Mouse (Mus musculus) embryonic facial prominence, embryonic 12.5 days (tissue): ENCODE measurements around the gene 4921511C20Rik. TPM values are rescaled to one million over a fixed set of nuclear protein-coding genes. Genes with fewer than 3 reads are reported as not detected.

Experiments
- ATAC-seq: fragments of 200-750 bp; cut with Nextera tagmentation; 2 replicates; pipeline ENCODE4 v1.8.0; 2017; ENCODE audit not compliant: insufficient number of reproducible peaks, insufficient read depth, low FRiP score, low TSS enrichment
- H3K27ac ChIP-seq: fragments of 300-500 bp; sonication (generic); 2 replicates; pipeline ENCODE4 v1.5.1; 2016; ENCODE audit warnings: mild to moderate bottlenecking
- H3K27me3 ChIP-seq: fragments of 300-500 bp; sonication (generic); 2 replicates; pipeline ENCODE4 v1.6.1; 2016; ENCODE audit warnings: mild to moderate bottlenecking, moderate library complexity
- H3K36me3 ChIP-seq: fragments of 300-500 bp; sonication (generic); 2 replicates; pipeline ENCODE4 v1.6.1; 2016; ENCODE audit warnings: mild to moderate bottlenecking
- H3K4me1 ChIP-seq: fragments of 300-500 bp; sonication (generic); 2 replicates; pipeline ENCODE4 v1.6.1; 2016
- H3K4me2 ChIP-seq: fragments of 300-500 bp; sonication (generic); replicated peaks from 2 replicates; pipeline ENCODE4 v1.6.1; 2016; ENCODE audit warnings: mild to moderate bottlenecking, moderate library complexity
- H3K4me3 ChIP-seq: fragments of 300-500 bp; sonication (generic); 2 replicates; pipeline ENCODE4 v1.5.1; 2016; ENCODE audit warnings: mild to moderate bottlenecking
- H3K9ac ChIP-seq: fragments of 300-500 bp; sonication (generic); 2 replicates; pipeline ENCODE4 v1.6.1; 2016; ENCODE audit warnings: mild to moderate bottlenecking, moderate library complexity
- H3K9me3 ChIP-seq: fragments of 300-500 bp; sonication (generic); 2 replicates; pipeline ENCODE4 v1.6.1; 2016; ENCODE audit warnings: mild to moderate bottlenecking, moderate library complexity
- WGBS: fragments of 180-500 bp; shearing (Covaris S2); methylation state at CpG from one replicate; pipeline ENCODE4 v1.1.7; 2016; 5-methylcytosine and 5-hydroxymethylcytosine counted together
- polyA plus RNA-seq: library from polyadenylated mRNA; unstranded; fragments of >200 nt; fragmentation: Nextera tagmentation; extraction: Ambion mirVana; gene quantifications from 2 replicates; pipeline ENCODE4 v1.2.1, GENCODE M21; 2016

The 4921511C20Rik gene
- polyA plus RNA-seq: not detected in 2 replicates

DNA sequence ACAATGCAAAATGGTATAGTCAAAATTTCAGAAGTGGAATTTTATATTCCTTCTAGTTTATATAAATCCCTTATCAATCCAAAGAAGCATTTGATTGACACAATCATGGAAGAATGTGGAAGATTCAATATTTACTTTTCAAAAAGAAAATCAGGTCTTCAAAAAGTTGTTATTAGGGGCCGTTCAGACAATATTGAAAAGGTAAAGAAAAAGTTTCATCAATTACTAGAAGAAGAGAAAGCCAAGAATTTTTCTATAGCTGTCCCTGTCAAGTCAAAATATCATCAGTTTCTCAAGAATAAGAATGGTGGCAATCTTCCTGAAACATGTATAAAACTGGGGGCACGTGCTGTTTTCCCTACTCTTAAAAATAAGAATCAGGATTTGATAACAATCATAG, at the start of gene 4921511C20Rik:
Gene 4921511C20Rik (plus strand): TSS at position 301 of the 400 bp plus-strand sequence.
- WGBS: 76% methylated on average over 2 of the region's 2 CpGs

More for the DNA sequence above, at the start of gene 4921511C20Rik:
- no peaks in the 10 kb centered on the region for H3K36me3 ChIP-seq
- H3K27me3 ChIP-seq: no peaks in the 10 kb centered on the region
- H3K9ac ChIP-seq: no peak within 1 kb of the TSS
- no peaks in the 10 kb centered on the region for H3K4me1 ChIP-seq
- H3K27ac ChIP-seq: no peak within 1 kb of the TSS
- ATAC-seq: no peak
- H3K4me3 ChIP-seq: no peak within 1 kb of the TSS
- H3K9me3 ChIP-seq: no peaks in the 10 kb centered on the region
- no peak within 1 kb of the TSS for H3K4me2 ChIP-seq
